Mouse (Mus musculus) B cell, adult (primary cell): Measurements from ENCODE around the gene Ifit1bl2. TPM values are rescaled to one million over a fixed set of nuclear protein-coding genes. Genes with fewer than 3 reads are reported as not detected.

Experiments used
- total RNA-seq: library from RNA; stranded (reverse); gene quantifications from 4 replicates; pipeline ENCODE4 v1.2.4, GENCODE M21; 2023; ENCODE audit not compliant: inconsistent age

Ifit1bl2 gene
- 0.15 to 0.19 TPM in 2 of 4 replicates, not detected in the others for total RNA-seq

GRCm38 (mm10) chr19:34640623-34641022 lies at the start of gene Ifit1bl2, which contains the start of gene Ifit1:
Gene Ifit1bl2, minus strand, starts transcription at chr19:34640743.
Gene Ifit1, plus strand, starts transcription at chr19:34640871.

GRCm38 (mm10) chr19:34607237-34608051 lies 33.1 kb downstream of the Ifit1bl2 start, which contains the start of gene Ifit3b:
Gene Ifit3b, plus strand, starts transcription at chr19:34607970.

GRCm38 (mm10) chr19:34601888-34602287 lies 38.7 kb downstream of the Ifit1bl2 start, which contains the start of gene Ifit1bl1:
Gene Ifit1bl1, minus strand, starts transcription at chr19:34601956.

GRCm38 (mm10) chr19:34583126-34583766 lies 57.3 kb downstream of the Ifit1bl2 start, which contains the start of gene Ifit3:
Gene Ifit3, plus strand, starts transcription at chr19:34583531.

Other genes starting within 250 kb of the Ifit1bl2 start
- gene Ch25h, start 165.6 kb downstream of the Ifit1bl2 start, total RNA-seq, result not detected in 4 replicates
- 44.1 to 51.9 TPM (median 46.9 TPM) in 4 replicates for gene Lipa, start 113.3 kb downstream of the Ifit1bl2 start, total RNA-seq
- gene Ifit2, start 90.0 kb downstream of the Ifit1bl2 start, total RNA-seq, result 5.4 to 12.0 TPM (median 8.6 TPM) in 4 replicates
- 7.4 to 28.4 TPM (median 16.9 TPM) in 4 replicates for gene Ifit3, start 57.2 kb downstream of the Ifit1bl2 start, total RNA-seq
- gene Ifit1bl1, start 38.8 kb downstream of the Ifit1bl2 start, total RNA-seq, result 2.3 to 6.1 TPM (median 3.9 TPM) in 4 replicates
- 2.7 to 7.4 TPM (median 5.3 TPM) in 4 replicates for gene Ifit3b, start 32.8 kb downstream of the Ifit1bl2 start, total RNA-seq
- gene Ifit1, start 128 bp upstream of the Ifit1bl2 start, total RNA-seq, result 1.9 to 7.6 TPM (median 3.3 TPM) in 4 replicates
- not detected in 4 replicates for gene Slc16a12, start 106.5 kb upstream of the Ifit1bl2 start, total RNA-seq
- 4.8 to 7.0 TPM (median 5.8 TPM) in 4 replicates for gene Pank1, start 238.7 kb upstream of the Ifit1bl2 start, total RNA-seq